Mouse (Mus musculus): ENCODE measurements around the gene Metap1d. TPM values are rescaled to one million over a fixed set of nuclear protein-coding genes. Genes with fewer than 3 reads are reported as not detected.

The Metap1d gene
- polyA plus RNA-seq, 1 experiment = 56.1 TPM

- Histone ChIP-seq H3K27me3 (ENCODE audit: control insufficient read depth, insufficient read depth, low read length) (no peaks in the 10 kb centered on the region), H3K4me1 (ENCODE audit: control insufficient read depth, insufficient read depth, low read length) (no peaks in the 10 kb centered on the region), H3K27ac (ENCODE audit: insufficient read depth, low read length) (no peak overlapping the region), H3K4me3 (replicated peaks; ENCODE audit: insufficient read depth, low read depth, low read length) (no peak overlapping the region)
- TF ChIP-seq POLR2A (IDR thresholded peaks at IDR 0.05; ENCODE audit: borderline replicate concordance, insufficient read depth, low read length) (no peak), CTCF (IDR thresholded peaks at IDR 0.05; ENCODE audit: borderline replicate concordance, insufficient read depth, low read depth, low read length) (no peak)
- no peak for DNase-seq
- 83% methylated on average over 8 of the region's 8 CpGs for WGBS
These were observed 64.5 kb downstream of the Metap1d start for GRCm38 (mm10) chr2:71517466-71518099.

GRCm38 (mm10) chr2:71522871-71523270 is 69.8 kb downstream of the Metap1d start:
- no peak for TF ChIP-seq CTCF (IDR thresholded peaks at IDR 0.05; ENCODE audit: borderline replicate concordance, insufficient read depth, low read depth, low read length)
- no peak for TF ChIP-seq POLR2A (IDR thresholded peaks at IDR 0.05; ENCODE audit: borderline replicate concordance, insufficient read depth, low read length)
- DNase-seq = no peak
- Histone ChIP-seq H3K4me1 (ENCODE audit: control insufficient read depth, insufficient read depth, low read length) (no peaks in the 10 kb centered on the region), H3K27ac (ENCODE audit: insufficient read depth, low read length) (no peak overlapping the region), H3K4me3 (replicated peaks; ENCODE audit: insufficient read depth, low read depth, low read length) (no peak overlapping the region), H3K27me3 (ENCODE audit: control insufficient read depth, insufficient read depth, low read length) (no peaks in the 10 kb centered on the region; the same call in 1 of the 2 replicates)
- whole genome bisulfite sequencing = 87% methylated on average over 4 of the region's 4 CpGs

GRCm38 (mm10) chr2:71523431-71523830 is 70.4 kb downstream of the Metap1d start:
- Histone ChIP-seq H3K27me3 (ENCODE audit: control insufficient read depth, insufficient read depth, low read length) (no peaks in the 10 kb centered on the region; the same call in 1 of the 2 replicates), H3K27ac (ENCODE audit: insufficient read depth, low read length) (no peak overlapping the region), H3K4me3 (replicated peaks; ENCODE audit: insufficient read depth, low read depth, low read length) (no peak overlapping the region), H3K4me1 (ENCODE audit: control insufficient read depth, insufficient read depth, low read length) (no peaks in the 10 kb centered on the region)
- 61% methylated on average over 4 of the region's 4 CpGs for WGBS
- DNase-seq = no peak
- no peak for TF ChIP-seq POLR2A (IDR thresholded peaks at IDR 0.05; ENCODE audit: borderline replicate concordance, insufficient read depth, low read length)
- no peak for TF ChIP-seq CTCF (IDR thresholded peaks at IDR 0.05; ENCODE audit: borderline replicate concordance, insufficient read depth, low read depth, low read length)

GRCm38 (mm10) chr2:71524763-71525162 is 71.7 kb downstream of the Metap1d start:
- TF ChIP-seq CTCF (IDR thresholded peaks at IDR 0.05; ENCODE audit: borderline replicate concordance, insufficient read depth, low read depth, low read length) (no peak), POLR2A (IDR thresholded peaks at IDR 0.05; ENCODE audit: borderline replicate concordance, insufficient read depth, low read length) (no peak)
- peaks cover 2% of the 10 kb centered on the region; the same call in 1 of the 2 replicates for H3K27me3 ChIP-seq (ENCODE audit: control insufficient read depth, insufficient read depth, low read length)
- 0 out of 2 replicates have a peak, but pooled peaks cover under 1% of the 10 kb centered on the region for H3K4me1 ChIP-seq (ENCODE audit: control insufficient read depth, insufficient read depth, low read length)
- no peak overlapping the region for H3K4me3 ChIP-seq (replicated peaks; ENCODE audit: insufficient read depth, low read depth, low read length)
- WGBS = 55% methylated on average over 13 of the region's 13 CpGs
- no peak for DNase-seq
- no peak overlapping the region for H3K27ac ChIP-seq (ENCODE audit: insufficient read depth, low read length)

GRCm38 (mm10) chr2:71526595-71527322 is 73.7 kb downstream of the Metap1d start:
- Histone ChIP-seq H3K4me3 (replicated peaks; ENCODE audit: insufficient read depth, low read depth, low read length) (no peak overlapping the region), H3K27ac (ENCODE audit: insufficient read depth, low read length) (no peak overlapping the region), H3K4me1 (ENCODE audit: control insufficient read depth, insufficient read depth, low read length) (0 out of 2 replicates have a peak, but pooled peaks cover 2% of the 10 kb centered on the region), H3K27me3 (ENCODE audit: control insufficient read depth, insufficient read depth, low read length) (peaks cover 7% of the 10 kb centered on the region; the same call in 1 of the 2 replicates)
- no peak for DNase-seq
- TF ChIP-seq CTCF (IDR thresholded peaks at IDR 0.05; ENCODE audit: borderline replicate concordance, insufficient read depth, low read depth, low read length) = no peak
- TF ChIP-seq POLR2A (IDR thresholded peaks at IDR 0.05; ENCODE audit: borderline replicate concordance, insufficient read depth, low read length) = no peak
- 6% methylated on average over 10 of the region's 10 CpGs for WGBS

DNA sequence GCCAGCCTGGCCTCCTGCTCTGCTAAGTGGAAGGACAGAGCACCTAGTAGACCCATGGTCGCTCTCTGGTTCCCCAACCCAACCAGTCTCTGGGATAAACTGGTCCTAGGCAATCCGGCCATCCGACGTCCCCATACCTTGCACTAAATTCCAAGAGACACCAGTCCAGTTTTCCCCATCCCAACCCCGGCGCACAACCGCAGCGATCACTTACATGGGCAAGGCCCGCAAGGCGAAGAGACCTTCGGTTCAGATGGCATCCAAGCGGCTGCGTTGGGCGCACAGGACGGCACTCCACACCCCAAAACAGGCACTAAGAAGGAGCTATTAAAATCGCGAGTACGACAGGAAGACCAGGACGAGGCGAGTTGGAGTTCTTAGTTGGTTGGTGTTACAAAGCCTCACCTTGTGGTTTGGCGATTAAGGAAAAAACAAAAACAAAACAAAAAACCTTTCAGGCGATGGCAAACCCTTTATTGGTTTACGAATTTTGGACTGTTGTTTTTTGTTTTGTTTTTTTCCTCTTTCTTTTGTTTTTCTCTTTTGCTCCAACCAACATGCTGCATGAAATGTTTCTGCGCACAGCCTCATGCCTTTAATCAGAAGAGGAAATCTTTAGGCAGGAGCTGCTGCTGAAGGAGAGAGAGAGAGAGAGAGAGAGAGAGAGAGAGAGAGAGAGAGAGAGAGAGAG is 74.4 kb downstream of the Metap1d start:
- WGBS = 6% methylated on average over 24 of the region's 24 CpGs
- Histone ChIP-seq H3K27me3 (ENCODE audit: control insufficient read depth, insufficient read depth, low read length) (peaks cover 8% of the 10 kb centered on the region; the same call in 1 of the 2 replicates), H3K4me1 (ENCODE audit: control insufficient read depth, insufficient read depth, low read length) (0 out of 2 replicates have a peak, but pooled peaks cover 2% of the 10 kb centered on the region), H3K27ac (ENCODE audit: insufficient read depth, low read length) (no peak overlapping the region), H3K4me3 (replicated peaks; ENCODE audit: insufficient read depth, low read depth, low read length) (no peak overlapping the region)
- TF ChIP-seq CTCF (IDR thresholded peaks at IDR 0.05; ENCODE audit: borderline replicate concordance, insufficient read depth, low read depth, low read length) (no peak), POLR2A (IDR thresholded peaks at IDR 0.05; ENCODE audit: borderline replicate concordance, insufficient read depth, low read length) (no peak)
- DNase-seq = peak in 1 of 2 experiments; percentile 25

- Histone ChIP-seq H3K27ac (ENCODE audit: insufficient read depth, low read length) (no peak within 1 kb of the TSS), H3K4me3 (replicated peaks; ENCODE audit: insufficient read depth, low read depth, low read length) (no peak within 1 kb of the TSS), H3K27me3 (ENCODE audit: control insufficient read depth, insufficient read depth, low read length) (peaks cover 10% of the 10 kb centered on the region; the same call in 1 of the 2 replicates), H3K4me1 (ENCODE audit: control insufficient read depth, insufficient read depth, low read length) (0 out of 2 replicates have a peak, but pooled peaks cover 2% of the 10 kb centered on the region)
- TF ChIP-seq POLR2A (IDR thresholded peaks at IDR 0.05; ENCODE audit: borderline replicate concordance, insufficient read depth, low read length) (no peak), CTCF (IDR thresholded peaks at IDR 0.05; ENCODE audit: borderline replicate concordance, insufficient read depth, low read depth, low read length) (no peak)
- 5% methylated on average over 26 of the region's 26 CpGs for WGBS
- DNase-seq = peak in 1 of 2 experiments; percentile 15
These were observed 75.1 kb downstream of the Metap1d start, which contains the start of gene Dlx1 for GRCm38 (mm10) chr2:71528014-71528713. Dlx1 (plus strand) TSS chr2:71528113.

Data from cerebellum, adult 2 months (tissue).